Mouse (Mus musculus): ENCODE data around the gene Zfp239. TPM values are rescaled to one million over a fixed set of nuclear protein-coding genes. Genes with fewer than 3 reads are reported as not detected.
"Not testable (repeated sequence)": the region's sequence is repeated elsewhere in the genome, so short reads cannot be mapped to it uniquely, and the experiment has no call there.

The Zfp239 gene
- polyA plus RNA-seq (2015; fragmentation: Nextera tagmentation; extraction: Ambion mirVana): 6.3 and 7.0 TPM in 2 replicates

DNA sequence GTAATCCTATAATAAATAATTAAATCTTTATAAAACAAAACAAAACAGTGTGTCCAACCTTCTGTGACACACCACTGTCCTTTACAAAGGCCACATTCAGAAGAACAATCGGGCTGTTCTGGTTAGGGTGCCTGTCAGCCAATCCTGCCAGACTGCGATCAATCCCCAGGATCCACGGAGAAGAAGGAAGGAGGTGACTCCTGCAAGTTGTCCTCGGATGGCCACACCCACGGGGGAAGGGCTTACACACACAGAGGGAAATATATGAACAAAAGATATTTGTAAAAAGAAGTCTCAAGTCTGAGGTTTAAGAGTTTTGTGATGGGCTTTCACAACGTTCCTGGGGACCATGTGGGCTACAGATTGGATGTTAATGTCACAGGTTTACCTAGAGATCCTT, at the start of gene Zfp239:
Gene Zfp239, plus strand, starts transcription at position 253 of the 400 bp plus-strand sequence.
- no peak for DNase-seq (ENCODE audit: low spot score)

DNA sequence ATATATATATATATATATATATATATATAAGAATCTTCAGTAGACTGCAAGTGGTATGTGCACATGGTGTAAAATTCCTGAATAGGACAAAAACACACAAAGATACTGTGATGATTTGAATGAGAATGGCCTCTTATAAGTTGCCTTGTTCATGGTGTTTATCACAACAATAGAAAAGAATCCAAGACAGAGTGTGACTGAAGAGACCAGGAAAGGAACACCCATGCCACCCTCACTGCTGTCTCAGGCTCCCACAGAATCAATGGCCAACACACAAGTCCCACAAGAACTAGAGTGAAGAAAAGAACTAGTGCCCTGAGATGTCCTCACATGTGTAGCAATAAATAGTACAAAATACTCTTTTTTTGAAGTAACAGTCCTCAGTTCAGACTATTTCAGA, 47.2 kb upstream of the Zfp239 start:
- no peak for DNase-seq (ENCODE audit: low spot score)

DNA sequence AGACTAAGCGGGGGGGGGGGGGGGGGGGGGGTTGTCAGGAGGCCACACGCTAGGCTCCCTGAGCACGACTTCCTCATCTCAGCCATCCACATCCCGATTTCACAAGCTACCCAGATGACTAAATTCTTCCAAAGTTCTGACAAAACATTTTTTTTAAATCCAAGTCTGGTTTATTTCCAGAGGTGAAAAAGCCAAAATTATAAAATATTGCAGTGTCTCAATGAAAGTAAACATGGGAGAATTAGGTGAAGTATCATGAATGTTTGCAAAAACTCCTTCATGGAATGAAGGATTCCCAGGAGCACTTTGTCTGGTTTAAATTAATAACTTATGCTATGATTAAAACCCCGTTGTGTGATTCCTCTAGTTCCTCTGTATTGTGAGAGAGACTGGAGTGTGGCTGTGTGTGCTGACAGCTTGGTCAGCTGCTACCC, 44.8 kb upstream of the Zfp239 start:
- no peak for DNase-seq (ENCODE audit: low spot score)

DNA sequence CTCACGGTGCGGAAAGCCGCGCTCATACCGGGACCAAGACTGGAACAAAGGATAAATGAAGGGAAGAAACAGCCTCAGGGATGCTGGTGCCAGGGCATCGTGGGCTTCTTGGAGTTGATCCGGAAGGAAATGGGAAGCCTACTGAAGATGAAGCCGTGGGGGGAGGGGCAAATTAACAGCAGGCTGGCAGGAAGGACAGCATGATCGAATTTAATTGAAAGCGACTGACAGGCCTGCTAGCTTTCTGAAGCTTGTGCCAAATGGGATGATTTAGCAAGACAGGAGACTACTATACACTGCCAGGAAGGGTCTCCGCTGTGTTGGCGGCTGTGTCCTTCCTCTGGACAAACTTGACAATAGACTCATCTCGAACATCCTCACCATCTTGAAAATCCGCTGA, 41.6 kb upstream of the Zfp239 start:
- DNase-seq (ENCODE audit: low spot score): no peak

DNA sequence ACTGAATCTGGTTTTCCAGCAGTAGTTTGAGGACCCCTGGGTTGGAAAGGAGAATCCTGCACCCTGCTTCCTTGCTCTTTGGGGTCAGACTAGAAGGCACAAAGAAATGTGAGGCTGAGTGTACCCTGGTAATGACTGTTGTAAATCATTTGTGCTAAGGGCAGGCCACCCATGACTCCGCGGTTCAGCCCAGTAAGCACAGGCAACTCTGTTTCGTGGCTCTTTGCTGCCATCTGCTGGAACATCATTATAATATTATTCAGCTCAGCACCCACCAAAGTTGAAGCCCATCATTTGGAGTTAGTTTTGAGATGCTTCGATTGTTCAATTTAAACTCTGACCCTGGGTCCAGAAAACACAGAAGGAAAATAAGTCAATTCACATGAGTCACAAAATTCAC, 36.5 kb upstream of the Zfp239 start:
- DNase-seq (ENCODE audit: low spot score): peak; percentile 62

DNA sequence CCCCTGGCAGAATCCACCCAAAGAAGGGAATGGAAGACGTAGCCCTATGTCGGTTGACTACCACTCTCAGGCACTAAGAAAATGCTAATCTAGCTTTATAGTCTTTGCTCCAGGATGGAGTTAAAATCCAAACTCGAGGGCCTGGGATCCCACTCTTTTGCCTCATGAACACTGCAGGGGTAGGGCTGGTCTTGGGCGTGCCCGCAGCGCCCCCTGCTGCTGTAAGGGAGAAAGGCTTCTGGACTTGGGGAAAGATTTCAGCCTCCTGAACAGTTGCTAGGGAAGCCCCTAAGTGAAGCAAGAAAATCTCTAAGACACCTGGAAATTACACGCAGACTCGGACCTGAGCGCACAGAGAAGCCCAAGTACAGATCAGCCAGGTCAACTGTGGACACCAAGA, 33.6 kb upstream of the Zfp239 start:
- DNase-seq (ENCODE audit: low spot score): peak; percentile 49

DNA sequence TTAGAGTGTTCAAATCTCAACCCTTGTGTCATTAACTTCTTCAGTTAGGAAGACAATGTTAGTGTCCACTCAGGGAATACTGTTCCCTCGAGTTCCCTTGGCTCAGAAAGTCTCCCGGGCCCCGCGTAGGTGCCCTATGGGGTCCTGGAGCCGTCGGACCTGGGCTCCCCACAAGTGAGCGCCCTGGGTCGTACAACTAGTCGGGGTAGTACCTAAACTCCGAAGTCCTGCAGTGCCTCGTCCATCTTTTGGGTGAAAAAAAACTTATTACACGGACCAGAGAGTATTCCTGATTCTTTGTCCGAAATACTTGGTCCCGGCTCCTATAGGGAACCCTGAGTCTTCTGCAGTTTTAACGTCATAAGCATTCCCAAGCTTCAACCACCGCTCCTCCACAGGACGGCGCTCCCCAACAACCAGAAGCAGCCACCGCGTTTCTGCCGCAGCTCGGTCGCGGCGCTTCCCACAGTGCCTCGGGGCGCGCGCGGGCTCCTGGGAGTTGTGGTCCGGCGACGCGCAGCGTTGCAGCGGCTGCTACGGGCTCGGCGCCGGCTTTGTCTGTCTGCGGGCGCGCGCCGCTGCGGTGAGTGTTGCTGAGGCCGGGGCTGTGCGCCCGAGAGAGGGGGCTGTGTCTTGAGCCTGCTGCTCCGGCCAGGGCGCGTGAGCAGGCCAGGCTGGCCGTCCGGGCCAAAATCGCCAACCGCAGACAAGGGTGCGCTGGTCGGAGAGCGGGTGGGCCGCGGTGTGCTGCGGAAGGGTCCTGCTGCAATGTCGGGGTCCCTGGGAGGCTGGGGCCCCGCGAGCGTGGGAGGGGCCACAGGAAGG, 21.0 kb upstream of the Zfp239 start, which contains the start of gene Zfp637:
Gene Zfp637, plus strand, starts transcription at position 495 of the 825 bp plus-strand sequence.
- peak; percentile 92 for DNase-seq (ENCODE audit: low spot score)

DNA sequence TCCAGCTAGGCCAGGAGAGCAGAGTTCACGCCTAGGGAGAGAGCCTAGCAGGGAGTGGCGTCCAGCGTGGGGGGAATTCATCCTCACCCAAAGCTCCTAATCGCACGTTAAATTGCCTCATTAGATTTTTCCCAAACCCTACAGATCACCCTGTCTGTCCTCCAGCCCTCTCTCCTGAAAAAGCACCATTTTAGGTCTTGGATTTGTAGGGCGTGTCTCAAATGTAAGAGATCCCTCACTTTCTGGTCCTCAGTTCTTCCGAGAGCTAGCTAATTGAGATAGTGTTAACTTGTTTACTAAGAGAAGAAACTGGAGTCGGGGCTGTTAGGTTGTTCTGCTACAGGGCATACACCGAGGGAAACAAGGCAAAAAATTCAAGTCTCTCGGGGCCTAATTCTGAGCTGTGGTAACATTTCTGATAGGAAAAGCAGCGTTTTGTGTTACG, 20.4 kb upstream of the Zfp239 start:
- no peak for DNase-seq (ENCODE audit: low spot score)

DNA sequence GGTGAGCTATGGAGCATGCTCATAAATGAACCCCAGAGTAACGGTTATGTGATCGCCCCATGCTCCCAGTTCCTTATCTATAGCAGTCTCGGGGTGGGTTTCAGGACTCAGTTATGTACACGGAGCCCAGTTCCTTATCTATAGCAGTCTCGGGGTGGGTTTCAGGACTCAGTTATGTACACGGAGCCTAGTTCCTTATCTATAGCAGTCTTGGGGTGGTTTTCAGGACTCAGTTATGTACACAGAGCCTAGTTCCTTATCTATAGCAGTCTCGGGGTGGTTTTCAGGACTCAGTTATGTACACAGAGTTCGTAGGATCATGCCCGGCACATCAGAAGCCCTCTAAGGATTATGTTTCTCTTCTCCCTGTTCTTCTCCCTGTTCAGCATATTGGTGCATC, 17.3 kb upstream of the Zfp239 start:
- DNase-seq (ENCODE audit: low spot score): no peak

DNA sequence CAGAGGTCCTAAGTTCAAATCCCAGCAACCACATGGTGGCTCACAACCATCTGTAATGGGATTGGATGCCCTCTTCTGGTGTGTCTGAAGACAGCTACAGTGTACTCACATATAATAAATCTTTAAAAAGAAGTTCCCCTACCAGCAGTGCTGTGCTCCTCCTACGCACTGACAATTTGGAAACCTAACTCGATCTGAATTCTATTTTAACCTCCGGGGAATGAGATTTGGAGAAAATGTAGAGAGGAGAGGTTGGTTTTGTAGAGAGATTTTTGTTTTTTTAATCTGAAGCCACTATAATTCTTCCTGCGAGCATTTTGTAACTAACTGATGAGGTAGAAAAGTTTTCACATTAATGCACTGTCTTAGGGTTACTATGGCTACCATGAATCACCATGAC, 15.2 kb upstream of the Zfp239 start:
- DNase-seq (ENCODE audit: low spot score): not testable (repeated sequence)

DNA sequence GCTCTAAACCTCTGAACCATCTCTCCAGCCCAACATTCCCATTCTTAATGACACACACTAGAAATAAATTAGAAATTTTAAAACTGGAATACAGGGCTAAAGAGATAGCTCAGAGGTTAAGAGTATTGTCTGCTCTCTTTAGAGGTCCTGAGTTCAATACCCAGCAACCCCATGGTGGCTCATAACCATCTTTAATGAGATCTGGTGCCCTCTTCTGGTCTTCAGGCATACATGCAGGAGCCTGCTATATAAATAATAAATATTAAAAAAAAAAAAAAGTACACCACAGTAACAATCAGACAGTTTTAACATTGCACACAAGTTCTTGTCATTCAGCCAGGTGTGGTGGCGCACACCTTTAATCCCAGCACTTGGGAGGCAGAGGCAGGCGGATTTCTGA, 14.1 kb upstream of the Zfp239 start:
- DNase-seq (ENCODE audit: low spot score): no peak

DNA sequence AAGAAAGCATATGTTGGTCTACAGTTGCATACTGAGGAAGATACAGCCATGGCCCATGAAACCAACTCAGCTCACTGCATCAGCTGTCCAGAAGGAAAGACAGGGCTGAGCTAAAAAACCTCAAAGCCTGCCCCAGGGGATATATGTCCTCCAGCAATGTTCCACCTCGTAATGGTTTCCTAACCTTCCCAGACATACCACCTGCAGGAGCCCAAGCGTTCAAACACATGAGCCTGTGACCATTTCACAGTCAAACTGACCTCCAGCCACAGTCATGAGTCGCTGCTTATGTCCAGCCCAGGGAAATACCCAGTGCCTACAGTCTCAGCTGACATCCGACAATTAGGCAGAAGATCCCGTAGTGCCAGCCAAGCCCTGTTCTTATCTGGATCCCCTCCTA, 13.3 kb upstream of the Zfp239 start:
- DNase-seq (ENCODE audit: low spot score): no peak

DNA sequence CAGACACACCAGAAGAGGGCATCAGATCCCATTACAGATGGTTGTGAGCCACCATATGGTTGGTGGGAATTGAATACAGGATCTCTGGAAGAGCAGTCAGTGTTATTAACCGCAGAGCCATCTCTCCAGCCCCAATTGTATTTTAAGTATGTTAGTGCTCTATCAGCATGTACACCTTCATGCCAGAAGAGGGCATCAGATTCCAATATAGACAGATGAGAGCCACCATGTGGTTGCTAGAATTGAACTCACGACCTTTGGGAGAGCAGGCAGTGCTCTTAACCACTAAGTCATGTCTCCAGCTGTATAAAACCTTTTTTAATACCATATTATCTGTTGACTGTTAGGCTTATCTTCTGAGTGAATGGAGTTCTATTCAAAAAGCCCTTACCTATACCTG, 10.2 kb upstream of the Zfp239 start:
- peak; percentile 22 for DNase-seq (ENCODE audit: low spot score)

DNA sequence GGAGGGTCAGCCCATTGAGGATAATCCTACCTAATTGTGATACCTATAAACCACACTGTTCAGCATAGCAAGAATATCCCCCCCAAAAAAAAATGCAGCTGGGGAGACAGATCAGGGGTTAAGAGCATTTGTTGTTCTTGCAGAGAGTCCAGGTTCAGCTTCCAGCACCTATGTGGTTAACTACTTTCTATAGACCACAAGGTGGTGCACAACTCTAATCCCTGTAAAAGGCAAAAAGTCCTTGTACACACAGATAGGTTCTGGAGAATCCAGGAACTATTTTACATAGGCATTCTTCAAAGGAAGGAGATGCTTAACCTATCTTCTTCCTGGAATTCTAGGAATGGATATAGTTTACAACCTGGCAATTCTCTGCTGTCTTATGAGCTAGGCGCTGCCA, 3.9 kb upstream of the Zfp239 start:
- peak; percentile 26 for DNase-seq (ENCODE audit: low spot score)

DNA sequence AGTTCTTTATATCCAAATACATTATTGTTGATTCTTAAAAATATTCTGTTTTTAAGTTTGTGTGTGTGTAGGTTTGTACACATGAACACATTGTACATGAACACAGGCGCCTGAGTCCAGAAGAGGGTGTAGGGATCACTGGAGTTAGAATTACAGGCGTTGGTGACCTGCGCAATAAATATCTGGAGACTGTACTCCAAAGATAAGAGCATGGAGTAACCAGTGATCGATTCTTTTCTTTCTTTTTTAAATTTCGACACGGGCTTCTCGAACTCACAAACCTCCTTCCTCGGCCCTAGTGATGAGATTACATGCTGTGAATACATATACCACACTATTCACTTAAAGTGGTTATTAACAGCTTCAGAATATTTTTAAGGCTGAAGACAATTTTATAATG, 565 bp downstream of the Zfp239 start:
- no peak for DNase-seq (ENCODE audit: low spot score)

DNA sequence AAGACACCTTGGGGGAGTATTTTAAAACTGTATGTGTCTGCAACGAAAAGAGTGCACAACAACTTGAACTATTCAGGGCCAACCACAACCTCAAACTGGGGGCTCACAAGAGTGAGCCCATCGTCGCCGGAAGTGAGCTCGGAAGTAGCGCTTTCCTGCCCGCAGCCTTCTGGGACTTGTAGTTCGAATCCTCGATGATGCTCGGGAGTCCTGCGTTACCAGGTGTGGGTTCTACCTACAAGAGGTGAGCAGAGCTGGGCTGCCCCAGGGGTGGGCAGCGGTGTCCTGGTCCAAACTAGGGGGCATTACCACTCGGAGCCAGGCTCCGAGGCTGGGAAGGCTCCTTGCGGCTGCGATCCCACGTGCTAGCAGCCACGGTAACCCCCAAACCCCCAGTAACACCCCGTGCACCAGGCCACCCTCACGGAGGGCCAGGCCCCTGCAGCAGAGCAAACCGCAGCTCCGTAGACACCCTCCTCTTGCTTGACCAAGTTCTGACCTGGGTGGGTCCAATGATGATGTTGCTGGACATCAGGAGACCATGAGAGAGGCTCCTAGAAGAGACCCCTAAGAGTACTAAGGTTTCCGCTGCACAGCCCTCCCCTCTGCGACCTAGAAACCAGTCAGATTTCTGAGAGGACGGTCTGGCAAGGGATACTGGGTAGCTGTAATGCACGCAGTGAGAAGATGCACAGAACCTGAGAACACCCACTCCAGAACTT, 1.2 kb downstream of the Zfp239 start:
- peak; percentile 83 for DNase-seq (ENCODE audit: low spot score)

DNA sequence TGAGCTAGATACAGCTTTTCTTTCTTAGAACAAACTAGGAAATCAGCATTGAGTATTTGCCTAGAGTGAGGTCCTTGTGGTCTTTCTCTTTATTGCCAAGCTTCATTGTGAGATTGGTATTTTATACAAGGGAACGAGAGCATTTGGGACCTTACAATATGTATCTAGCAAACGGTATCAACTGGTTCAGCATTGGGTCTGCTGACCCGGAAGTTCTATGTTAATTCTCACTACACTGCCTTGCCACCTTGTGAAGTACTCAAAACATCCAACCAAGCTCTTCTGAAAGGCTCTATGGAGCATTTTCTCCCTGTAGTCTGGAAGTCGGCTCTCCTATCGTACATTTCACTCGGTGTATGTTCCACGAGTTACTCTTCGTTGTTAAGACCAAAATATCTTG, 1.9 kb downstream of the Zfp239 start:
- DNase-seq (ENCODE audit: low spot score): no peak

DNA sequence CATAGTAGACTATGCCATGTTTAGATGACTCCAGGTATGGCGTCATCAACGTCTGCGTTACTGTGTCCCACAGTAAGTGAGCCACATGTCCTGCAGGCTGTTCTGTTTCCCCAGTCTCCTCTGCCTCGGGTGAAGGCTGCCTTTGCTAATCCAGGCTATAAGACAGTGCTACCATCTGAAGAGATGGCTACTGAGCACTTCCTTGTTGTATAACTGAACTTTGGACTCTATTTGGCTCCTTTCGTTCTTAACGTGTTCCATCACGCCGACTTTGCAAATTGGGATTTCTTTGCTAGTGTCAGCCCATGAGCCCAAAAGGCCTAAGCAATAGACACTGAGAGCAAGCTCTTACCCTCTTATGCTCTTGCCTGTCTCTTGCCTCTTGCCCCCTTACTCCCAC, 6.3 kb downstream of the Zfp239 start:
- no peak for DNase-seq (ENCODE audit: low spot score)

DNA sequence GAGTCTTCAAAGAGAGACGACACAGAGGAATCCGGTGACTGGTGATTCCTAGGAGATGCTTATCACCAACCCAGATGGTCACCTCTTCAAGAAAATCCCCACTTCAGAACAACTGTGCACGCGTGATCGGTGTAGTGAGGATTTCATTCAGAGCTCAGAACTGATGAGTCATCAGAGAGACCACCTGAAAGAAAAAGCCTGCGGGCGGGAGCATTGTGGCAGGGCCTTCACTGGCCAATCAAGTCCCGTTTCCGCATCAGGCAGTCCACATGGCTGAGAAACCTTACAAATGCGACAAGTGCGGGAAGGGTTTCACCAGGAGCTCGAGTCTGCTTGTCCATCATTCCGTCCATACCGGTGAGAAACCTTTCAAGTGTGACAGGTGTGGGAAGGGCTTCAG, 9.1 kb downstream of the Zfp239 start:
- DNase-seq (ENCODE audit: low spot score): no peak

DNA sequence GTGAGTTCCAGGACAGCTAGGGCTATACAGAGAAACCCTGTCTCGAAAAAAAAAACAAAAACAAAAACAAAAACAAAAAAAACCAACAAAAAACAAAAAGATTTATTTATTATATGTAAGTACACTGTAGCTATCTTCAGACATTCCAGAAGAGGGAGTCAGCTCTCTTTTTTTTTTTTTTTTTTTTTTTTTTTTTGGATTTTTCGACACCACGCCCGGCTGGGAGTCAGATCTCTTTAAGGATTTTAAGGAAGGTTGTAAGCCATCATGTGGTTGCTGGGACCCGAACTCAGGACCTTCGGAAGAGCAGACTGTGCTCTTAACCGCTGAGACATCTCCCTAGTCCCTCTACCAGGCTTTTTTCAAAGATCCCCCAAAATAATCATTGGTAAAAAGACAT, 11.6 kb downstream of the Zfp239 start:
- not testable (repeated sequence) for DNase-seq (ENCODE audit: low spot score)

DNA sequence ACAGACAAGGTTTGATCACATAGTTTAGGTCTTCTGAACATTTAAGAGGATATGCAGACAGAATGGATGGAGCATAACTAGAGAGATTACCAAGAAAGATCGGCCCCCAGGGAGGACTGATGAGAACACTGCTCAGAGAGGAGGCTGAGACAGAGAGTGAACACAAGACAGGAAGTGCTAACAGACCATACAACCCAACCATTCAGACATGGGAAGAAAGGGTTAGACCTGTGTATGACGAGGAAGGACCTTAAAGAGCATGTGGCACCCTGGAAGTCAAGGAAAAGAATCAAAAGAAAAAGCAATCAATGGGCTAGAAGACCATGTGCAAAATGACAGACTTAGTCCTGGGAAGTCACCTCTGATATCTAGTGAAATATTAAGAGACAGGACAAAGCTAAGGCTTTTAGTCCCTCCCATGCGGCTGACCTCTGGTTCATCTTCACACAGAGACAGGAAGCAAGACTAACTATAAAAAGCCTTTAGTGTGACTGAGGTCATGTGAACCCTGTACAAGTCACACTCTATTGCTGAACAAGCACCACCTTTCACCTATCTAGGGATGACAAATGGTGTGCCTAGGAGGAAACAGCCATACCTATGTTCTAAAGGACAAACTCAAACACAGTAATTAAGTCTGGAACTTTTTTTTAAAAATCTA, 12.9 kb downstream of the Zfp239 start:
- DNase-seq (ENCODE audit: low spot score): peak; percentile 11

Measured in thymus, postnatal 0 days (tissue).